Mouse (Mus musculus) liver, embryonic 16.5 days (tissue): Measurements from ENCODE around the gene Fam131a. TPM values are rescaled to one million over a fixed set of nuclear protein-coding genes. Genes with fewer than 3 reads are reported as not detected.

ENCODE experiments used
- ATAC-seq: fragments of 200-750 bp; cut with Nextera tagmentation; 2 replicates; pipeline ENCODE4 v1.8.0; 2017; ENCODE audit warnings: low read depth, mild to moderate bottlenecking, moderate number of reproducible peaks, moderate library complexity
- H3K27ac ChIP-seq: fragments of 300-500 bp; sonication (generic); 2 replicates; pipeline ENCODE4 v1.5.1; 2014; ENCODE audit warnings: mild to moderate bottlenecking, low read length
- H3K27me3 ChIP-seq: fragments of 300-500 bp; sonication (generic); 2 replicates; pipeline ENCODE4 v1.6.1; 2014; ENCODE audit warnings: low read depth, low read length, mixed read lengths; ENCODE audit not compliant: control insufficient read depth, insufficient read depth
- H3K36me3 ChIP-seq: fragments of 300-500 bp; sonication (generic); 2 replicates; pipeline ENCODE4 v1.6.1; 2014; ENCODE audit warnings: mild to moderate bottlenecking; ENCODE audit not compliant: control insufficient read depth, insufficient read depth
- H3K4me1 ChIP-seq: fragments of 300-500 bp; sonication (generic); 2 replicates; pipeline ENCODE4 v1.6.1; 2014; ENCODE audit warnings: low read depth, low read length, mixed read lengths; ENCODE audit not compliant: control insufficient read depth
- H3K4me2 ChIP-seq: fragments of 300-500 bp; sonication (generic); 2 replicates; pipeline ENCODE4 v1.6.1; 2014; ENCODE audit warnings: low read depth, low read length, mixed read lengths
- H3K4me3 ChIP-seq: fragments of 300-500 bp; sonication (generic); 2 replicates; pipeline ENCODE4 v1.5.1; 2014; ENCODE audit warnings: low read depth, mild to moderate bottlenecking, low read length
- H3K9ac ChIP-seq: fragments of 300-500 bp; sonication (generic); 2 replicates; pipeline ENCODE4 v1.6.1; 2014; ENCODE audit warnings: low read depth, low read length
- H3K9me3 ChIP-seq: fragments of 300-500 bp; sonication (generic); replicated peaks from 2 replicates; pipeline ENCODE4 v1.6.1; 2016; ENCODE audit warnings: low read length; ENCODE audit not compliant: control insufficient read depth
- WGBS: fragments of 180-500 bp; shearing (Covaris S2); extraction: QIAGEN DNeasy Blood & Tissue Kit; methylation state at CpG from one replicate; pipeline ENCODE4 v1.1.7; 2014; ENCODE audit not compliant: insufficient replicate concordance; 5-methylcytosine and 5-hydroxymethylcytosine counted together
- polyA plus RNA-seq: library from polyadenylated mRNA; unstranded; fragments of >200 nt; fragmentation: Nextera tagmentation; extraction: Ambion mirVana; gene quantifications from 2 replicates; pipeline ENCODE4 v1.2.1, GENCODE M21; 2015

Fam131a gene
- polyA plus RNA-seq, 1 experiment from 2014 or later = 2.3 TPM

- no peak for ATAC-seq
- Histone ChIP-seq H3K4me3 (no peak overlapping the region), H3K9ac (no peak overlapping the region), H3K9me3 (no peaks in the 10 kb centered on the region), H3K4me2 (no peak overlapping the region), H3K36me3 (peaks cover 40% of the 10 kb centered on the region), H3K27me3 (peaks cover 21% of the 10 kb centered on the region), H3K4me1 (peaks cover 21% of the 10 kb centered on the region), H3K27ac (no peak overlapping the region)
- 95% methylated on average over 1 of the region's 1 CpGs for WGBS
These were observed 1.4 kb upstream of the Fam131a start for GRCm38 (mm10) chr16:20691617-20692016.

- H3K4me2 ChIP-seq = peak overlapping the region; percentile 90
- H3K27ac ChIP-seq = no peak overlapping the region
- H3K4me1 ChIP-seq = peaks cover 21% of the 10 kb centered on the region
- peak overlapping the region; percentile 75; the same call in 1 of the 2 replicates for H3K9ac ChIP-seq
- 58% methylated on average over 16 of the region's 16 CpGs for WGBS
- H3K4me3 ChIP-seq = peak overlapping the region; percentile 69; the same call in 1 of the 2 replicates
- peaks cover 33% of the 10 kb centered on the region for H3K36me3 ChIP-seq
- H3K27me3 ChIP-seq = peaks cover 27% of the 10 kb centered on the region
- no peaks in the 10 kb centered on the region for H3K9me3 ChIP-seq
- ATAC-seq = no peak
These were observed 638 bp upstream of the Fam131a start for GRCm38 (mm10) chr16:20692241-20692965.

- WGBS = 54% methylated on average over 8 of the region's 8 CpGs
- Histone ChIP-seq H3K9me3 (no peaks in the 10 kb centered on the region), H3K4me3 (no peak overlapping the region), H3K4me1 (peaks cover 21% of the 10 kb centered on the region), H3K36me3 (peaks cover 12% of the 10 kb centered on the region), H3K9ac (no peak overlapping the region), H3K27ac (no peak overlapping the region), H3K4me2 (no peak overlapping the region), H3K27me3 (peaks cover 29% of the 10 kb centered on the region)
- ATAC-seq = no peak
These were observed 1.7 kb downstream of the Fam131a start for GRCm38 (mm10) chr16:20694781-20695180.

- Histone ChIP-seq H3K9me3 (no peaks in the 10 kb centered on the region), H3K4me2 (peak overlapping the region; percentile 48), H3K9ac (no peak overlapping the region; the same call in 1 of the 2 replicates), H3K27me3 (peaks cover 29% of the 10 kb centered on the region), H3K36me3 (peaks cover 2% of the 10 kb centered on the region), H3K4me3 (peak overlapping the region; percentile 19; the same call in 1 of the 2 replicates), H3K4me1 (peaks cover 21% of the 10 kb centered on the region), H3K27ac (no peak overlapping the region)
- no peak for ATAC-seq
- WGBS = 6% methylated on average over 46 of the region's 46 CpGs
These were observed 2.7 kb downstream of the Fam131a start for GRCm38 (mm10) chr16:20695622-20696323.

GRCm38 (mm10) chr16:20699266-20699665, 6.2 kb downstream of the Fam131a start:
- Histone ChIP-seq H3K9me3 (no peaks in the 10 kb centered on the region), H3K4me3 (no peak overlapping the region), H3K27ac (no peak overlapping the region), H3K9ac (no peak overlapping the region), H3K27me3 (peaks cover 29% of the 10 kb centered on the region), H3K36me3 (no peaks in the 10 kb centered on the region), H3K4me2 (no peak overlapping the region), H3K4me1 (peaks cover 37% of the 10 kb centered on the region)
- ATAC-seq = no peak
- WGBS = 63% methylated on average over 5 of the region's 5 CpGs

- Histone ChIP-seq H3K36me3 (no peaks in the 10 kb centered on the region), H3K27me3 (peaks cover 24% of the 10 kb centered on the region)
- WGBS = 66% methylated on average over 5 of the region's 5 CpGs
These were observed 7.0 kb downstream of the Fam131a start for GRCm38 (mm10) chr16:20700036-20700435.

GRCm38 (mm10) chr16:20701316-20701715, 8.3 kb downstream of the Fam131a start:
- Histone ChIP-seq H3K4me1 (peaks cover 48% of the 10 kb centered on the region), H3K4me2 (no peak overlapping the region)

More at GRCm38 (mm10) chr16:20700036-20700435, 7.0 kb downstream of the Fam131a start:
- no peaks in the 10 kb centered on the region for H3K9me3 ChIP-seq
- H3K27ac ChIP-seq = no peak overlapping the region
- ATAC-seq = no peak
- peaks cover 44% of the 10 kb centered on the region for H3K4me1 ChIP-seq
- H3K4me3 ChIP-seq = no peak overlapping the region
- H3K4me2 ChIP-seq = no peak overlapping the region
- no peak overlapping the region for H3K9ac ChIP-seq

GRCm38 (mm10) chr16:20701729-20702521, 8.9 kb downstream of the Fam131a start:
- Histone ChIP-seq H3K36me3 (no peaks in the 10 kb centered on the region), H3K9me3 (no peaks in the 10 kb centered on the region), H3K27me3 (peaks cover 5% of the 10 kb centered on the region; the same call in 1 of the 2 replicates), H3K4me2 (peak overlapping the region; percentile 28), H3K9ac (peak overlapping the region; percentile 41; the same call in 1 of the 2 replicates), H3K27ac (peak overlapping the region; percentile 91), H3K4me1 (peaks cover 54% of the 10 kb centered on the region), H3K4me3 (no peak overlapping the region)
- WGBS = 39% methylated on average over 11 of the region's 12 CpGs
- ATAC-seq = no peak

More at GRCm38 (mm10) chr16:20701316-20701715, 8.3 kb downstream of the Fam131a start:
- 73% methylated on average over 7 of the region's 7 CpGs for WGBS
- no peak for ATAC-seq
- H3K9ac ChIP-seq = no peak overlapping the region
- H3K27me3 ChIP-seq = peaks cover 11% of the 10 kb centered on the region
- H3K36me3 ChIP-seq = no peaks in the 10 kb centered on the region
- no peaks in the 10 kb centered on the region for H3K9me3 ChIP-seq
- no peak overlapping the region for H3K4me3 ChIP-seq
- H3K27ac ChIP-seq = no peak overlapping the region
